Mouse (Mus musculus): ENCODE measurements around the gene Mrpl38.
"Not testable (repeated sequence)": the region's sequence is repeated elsewhere in the genome, so short reads cannot be mapped to it uniquely, and the experiment has no call there.

Gene Mrpl38

DNA sequence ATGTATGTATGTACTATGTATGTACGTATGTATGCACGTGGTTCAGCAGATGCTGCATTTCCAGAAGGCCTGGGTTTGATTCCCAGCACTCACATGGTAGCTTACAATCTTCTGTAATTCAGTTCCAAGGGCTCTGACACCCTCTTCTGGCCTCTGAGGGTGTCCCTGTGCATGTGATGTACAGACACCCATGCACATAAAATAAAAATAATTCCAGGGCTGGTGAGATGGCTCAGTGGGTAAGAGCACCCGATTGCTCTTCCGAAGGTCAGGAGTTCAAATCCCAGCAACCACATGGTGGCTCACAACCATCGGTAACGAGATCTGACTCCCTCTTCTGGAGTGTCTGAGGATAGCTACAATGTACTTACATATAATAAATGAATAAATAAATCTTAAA, 45.7 kb downstream of the Mrpl38 start:
- DNase-seq (ENCODE audit: low spot score) = not testable (repeated sequence)

- DNase-seq (ENCODE audit: low spot score) = no peak
These were observed 47.1 kb downstream of the Mrpl38 start for GRCm38 (mm10) chr11:116091591-116091990.

GRCm38 (mm10) chr11:116089545-116089944, 49.1 kb downstream of the Mrpl38 start:
- no peak for DNase-seq (ENCODE audit: low spot score)

- DNase-seq (ENCODE audit: low spot score) = peak; percentile 54
These were observed 49.8 kb downstream of the Mrpl38 start for GRCm38 (mm10) chr11:116088741-116089394.

- DNase-seq (ENCODE audit: low spot score) = peak; percentile 50
These were observed 50.5 kb downstream of the Mrpl38 start for GRCm38 (mm10) chr11:116088188-116088587.

DNA sequence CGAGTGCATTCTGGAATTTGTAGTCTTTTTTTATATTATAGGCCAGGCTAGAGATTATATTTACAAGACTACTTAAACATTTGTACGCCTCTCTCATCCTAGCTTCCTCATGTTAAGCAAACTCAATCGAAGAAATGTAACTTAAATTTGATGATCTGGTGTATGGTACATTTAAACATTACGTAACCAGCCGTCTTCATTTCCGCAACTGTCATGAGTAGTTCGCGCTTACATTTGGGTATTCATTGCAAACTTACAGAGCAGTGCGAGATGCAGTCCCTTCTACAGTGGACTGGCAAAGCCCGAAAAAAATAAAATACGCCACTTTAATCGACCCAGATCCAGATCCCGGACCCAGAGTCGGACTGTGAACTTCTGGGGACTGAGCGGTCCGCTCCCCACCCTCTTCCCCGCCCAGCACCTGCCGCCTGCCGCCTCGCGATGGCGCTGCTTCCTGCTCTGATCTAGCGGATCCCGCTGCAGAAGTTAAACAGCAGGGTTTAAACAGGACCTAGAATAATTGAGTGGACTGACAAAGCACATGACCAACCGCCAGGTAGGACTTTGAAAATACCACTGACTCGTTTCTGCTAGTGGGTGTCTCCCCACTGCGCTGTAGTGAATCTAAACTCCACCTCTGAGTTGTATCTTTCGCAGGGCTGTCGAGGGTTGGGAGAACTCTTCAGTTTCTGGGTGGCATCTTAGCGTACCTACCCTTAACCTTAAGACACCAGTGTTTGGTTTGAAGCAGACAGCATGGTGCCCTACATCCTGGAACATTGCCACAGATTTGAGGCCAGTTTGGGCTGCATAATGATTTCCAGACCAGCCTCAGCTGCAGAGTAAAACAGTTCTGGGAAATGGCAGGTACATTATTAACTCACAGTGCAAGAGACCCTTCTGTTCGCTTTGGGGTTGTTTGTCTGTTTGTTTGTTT, 51.2 kb downstream of the Mrpl38 start:
- DNase-seq (ENCODE audit: low spot score) = peak; percentile 88

DNA sequence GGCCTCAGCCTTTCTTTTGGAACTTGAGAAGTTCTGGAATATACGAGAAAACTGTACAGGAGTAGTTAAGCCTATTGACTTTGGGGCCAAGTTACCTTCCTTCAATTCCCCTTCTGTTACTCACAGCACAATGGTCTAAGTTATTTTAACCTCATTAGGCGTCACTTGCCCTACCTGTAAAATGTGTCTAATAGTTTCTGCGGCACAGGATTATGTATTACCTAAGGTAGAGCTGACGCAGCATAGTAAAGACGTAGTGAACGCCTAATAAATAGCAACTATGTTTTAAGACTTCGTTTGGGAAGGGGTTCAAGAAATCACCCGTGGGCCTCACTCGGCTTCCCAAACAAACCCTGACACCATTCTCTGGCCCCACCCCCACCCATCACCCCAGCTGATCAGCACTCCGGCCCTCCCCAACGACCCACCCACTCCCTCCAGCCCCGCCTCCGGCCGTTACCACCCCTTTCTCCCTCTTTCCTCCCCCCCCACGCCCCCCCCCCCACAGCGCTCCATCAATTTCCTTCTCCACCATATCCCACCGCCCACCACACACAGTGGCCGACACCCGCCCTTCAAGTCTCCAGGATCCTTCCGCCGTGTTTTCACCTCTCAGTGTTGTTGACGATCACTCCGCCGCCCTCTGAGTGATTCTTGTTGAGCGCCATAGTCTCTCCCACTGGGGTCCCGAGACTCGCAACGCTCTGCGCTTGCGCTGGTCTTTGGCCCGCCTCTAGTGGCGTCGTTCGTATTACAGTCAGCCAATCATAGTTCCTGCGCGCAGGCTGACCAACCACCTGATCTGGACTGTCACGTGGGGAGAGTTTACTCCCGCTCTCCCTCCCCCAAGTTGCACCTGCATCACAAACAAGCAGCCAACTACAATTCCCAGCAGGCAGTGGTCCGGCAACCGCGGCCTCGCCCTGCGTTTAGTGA, 52.1 kb downstream of the Mrpl38 start, which contains the start of gene Wbp2:
Gene Wbp2 (minus strand): TSS at position 738 of the 936 bp plus-strand sequence.
- DNase-seq (ENCODE audit: low spot score) = peak; percentile 99

DNA sequence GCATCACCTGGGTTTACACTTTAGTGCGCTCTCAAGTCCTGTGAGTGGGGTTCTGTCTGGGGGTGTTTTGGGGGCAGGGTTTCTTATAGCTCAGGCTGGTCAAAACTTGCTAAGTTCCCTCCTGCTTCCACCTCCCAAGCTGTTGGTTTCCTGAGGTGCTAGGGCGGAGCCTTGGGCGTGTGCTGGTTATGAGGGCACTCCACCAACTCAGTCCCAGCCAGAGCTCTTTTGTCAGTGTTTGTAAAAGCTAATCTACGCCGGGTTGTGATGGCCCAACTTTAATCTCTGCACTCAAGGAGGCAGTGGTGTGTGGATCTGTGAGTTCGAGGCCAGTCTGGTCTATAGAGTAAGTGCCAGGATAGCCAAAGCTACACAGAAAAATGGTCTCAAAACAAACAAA, 54.5 kb downstream of the Mrpl38 start:
- DNase-seq (ENCODE audit: low spot score) = no peak

DNA sequence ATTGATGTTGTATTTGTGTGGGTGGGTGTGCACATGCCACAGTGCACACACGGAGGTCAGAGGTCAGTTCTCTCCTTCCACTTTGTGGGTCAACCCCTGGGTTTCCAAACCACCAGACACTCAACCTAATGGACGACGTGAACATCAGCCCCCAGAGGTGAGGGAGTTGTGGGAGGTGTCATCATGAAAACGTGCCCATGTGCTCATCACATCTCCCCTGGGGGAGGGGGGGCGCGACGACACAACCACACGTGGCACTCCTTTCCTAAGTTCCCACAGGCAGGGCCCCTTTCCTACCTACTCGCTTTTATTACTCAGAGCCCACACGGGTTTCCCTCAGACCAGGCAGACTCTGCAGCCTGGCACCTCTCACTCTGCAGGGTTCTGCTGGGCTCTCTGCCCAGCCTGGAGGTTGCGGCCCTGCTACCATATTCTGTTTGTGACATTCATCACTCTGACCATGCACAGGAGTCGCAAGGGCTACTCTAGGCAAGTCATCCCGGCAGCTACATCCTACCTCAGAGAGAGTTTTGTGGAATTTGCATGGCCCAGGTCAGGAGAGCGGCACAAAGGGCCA, 55.5 kb downstream of the Mrpl38 start:
- DNase-seq (ENCODE audit: low spot score) = no peak
